Mouse (Mus musculus) cerebellum, postnatal 4 days (tissue): ENCODE measurements around the gene Isy1.

Source experiments
- DNase-seq, 2 experiments: peaks; one replicate each; pipeline ENCODE4 v3.0.0; 2022; ENCODE audit warnings: low spot score in 2 of 2, mixed read lengths in 1 of 2

Isy1 gene

DNA sequence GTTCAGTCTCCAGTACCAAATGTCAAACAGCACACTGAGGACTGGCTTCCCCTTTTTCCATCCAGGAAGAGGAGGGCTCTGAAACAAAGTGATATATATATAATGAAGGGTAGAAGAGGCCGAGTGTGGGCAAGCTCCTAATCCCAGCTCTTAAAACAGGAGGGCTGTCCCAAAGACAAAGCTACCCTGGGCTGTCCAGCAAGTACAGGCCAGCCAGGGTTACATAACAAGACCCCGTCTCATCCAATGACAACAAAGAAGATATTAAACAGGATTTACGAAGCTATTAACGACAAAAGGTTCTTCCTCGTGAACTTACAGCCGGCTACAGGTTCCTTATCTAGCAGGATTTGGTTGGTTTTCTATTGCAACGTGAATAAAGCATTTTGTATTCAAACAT lies 33.7 kb downstream of the Isy1 start:
- DNase-seq, result no peak

DNA sequence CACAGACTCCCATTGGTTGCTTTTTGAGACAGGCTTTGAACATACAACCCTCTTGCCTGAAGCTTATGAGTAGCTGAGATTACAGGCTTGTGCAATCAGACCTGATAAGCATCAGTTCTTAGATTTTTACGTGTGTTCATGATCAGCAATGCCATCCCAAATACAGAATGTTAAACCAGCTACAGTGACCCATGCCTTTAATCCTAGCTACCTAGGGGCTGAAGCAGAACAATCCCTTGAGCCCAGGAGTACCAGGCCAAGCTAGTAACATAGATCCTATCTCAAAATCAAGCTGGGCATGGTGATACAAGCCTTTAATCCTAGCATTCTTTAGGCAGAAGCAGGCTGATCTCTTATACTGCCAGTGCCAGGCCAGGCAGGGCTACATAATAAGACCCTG lies 34.6 kb downstream of the Isy1 start:
- DNase-seq, result no peak

DNA sequence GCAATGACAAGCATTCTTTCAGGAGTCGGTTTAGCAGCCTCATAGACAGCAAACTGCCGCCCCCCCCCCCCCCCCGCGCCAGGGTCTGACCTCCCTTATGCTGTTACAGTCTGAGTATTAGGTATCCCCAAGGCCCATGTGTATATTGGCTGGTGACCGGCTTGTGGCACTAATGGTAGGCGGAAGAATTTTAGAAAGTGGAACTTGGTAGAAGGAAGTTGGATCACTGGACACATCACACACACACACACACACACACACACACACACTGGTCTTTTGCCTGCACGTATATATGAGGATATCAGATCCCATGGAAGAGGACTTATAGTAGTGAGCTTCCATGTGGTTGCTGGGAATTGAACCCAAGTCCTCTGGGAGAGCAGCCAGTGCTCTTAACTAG lies 36.1 kb downstream of the Isy1 start:
- no peak for DNase-seq

DNA sequence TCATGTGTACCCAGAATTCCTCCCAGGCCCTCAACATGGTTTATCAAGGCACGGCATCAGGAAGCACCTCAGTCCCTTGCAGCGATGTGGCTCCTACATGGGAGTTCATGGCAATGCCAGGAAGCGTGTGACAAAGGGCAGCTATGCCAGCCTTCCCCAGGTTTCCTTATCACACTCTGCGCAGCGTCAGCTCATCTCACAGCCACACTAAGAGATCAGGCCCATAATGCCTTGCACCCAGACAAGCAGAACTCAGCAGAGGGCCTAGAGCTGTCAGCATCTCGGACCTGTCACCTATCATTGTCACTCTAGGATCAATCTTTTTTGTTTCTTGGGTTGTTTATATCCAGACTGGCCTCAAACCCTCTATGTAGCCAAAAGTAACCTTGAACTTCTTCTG lies 39.0 kb downstream of the Isy1 start:
- no peak for DNase-seq

DNA sequence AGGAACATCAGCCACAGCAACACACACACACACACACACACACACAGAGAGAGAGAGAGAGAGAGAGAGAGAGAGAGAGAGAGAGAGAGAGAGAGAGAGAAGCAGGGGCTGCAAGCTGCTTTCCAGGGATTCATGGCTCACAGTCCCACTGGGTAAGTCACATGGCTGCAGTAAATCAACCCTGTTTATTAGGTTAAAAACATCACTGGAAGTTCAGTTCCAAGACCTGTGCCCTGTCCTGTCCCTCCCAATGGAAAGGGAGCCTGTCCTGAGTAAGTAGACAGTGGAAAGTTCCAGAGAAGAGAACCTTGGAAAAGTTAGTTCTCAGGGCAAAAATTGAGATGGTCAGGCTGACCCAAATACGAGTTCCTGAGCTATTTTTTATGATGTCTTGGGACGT lies 41.3 kb downstream of the Isy1 start:
- no peak for DNase-seq

DNA sequence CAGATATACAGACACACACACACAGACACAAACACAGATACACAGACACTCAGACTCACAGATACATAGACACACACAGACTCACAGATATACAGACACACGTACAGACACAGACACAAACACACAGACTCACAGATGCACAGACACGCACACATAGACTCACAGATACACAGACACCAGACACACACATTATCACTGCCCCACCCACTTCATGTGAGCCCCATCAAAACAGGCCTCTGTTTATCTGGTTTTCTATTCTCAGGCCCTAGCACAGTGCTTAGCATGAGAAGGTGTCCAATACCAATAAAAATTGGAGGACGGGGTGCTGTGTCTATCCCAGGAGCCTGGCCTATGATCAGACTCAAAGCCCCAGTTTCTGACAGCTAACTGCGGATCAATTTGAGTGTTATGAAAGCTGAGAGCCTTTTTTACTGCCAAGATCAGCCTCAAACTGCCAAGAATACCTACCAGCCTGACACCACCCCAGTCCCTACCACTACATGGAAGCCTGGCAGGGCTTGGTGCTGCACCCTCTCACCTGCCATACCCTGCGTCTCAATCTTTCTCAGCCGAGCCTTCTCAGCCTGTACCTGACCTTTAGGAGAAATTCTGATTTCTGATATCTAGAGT lies 42.2 kb downstream of the Isy1 start:
- no peak for DNase-seq

DNA sequence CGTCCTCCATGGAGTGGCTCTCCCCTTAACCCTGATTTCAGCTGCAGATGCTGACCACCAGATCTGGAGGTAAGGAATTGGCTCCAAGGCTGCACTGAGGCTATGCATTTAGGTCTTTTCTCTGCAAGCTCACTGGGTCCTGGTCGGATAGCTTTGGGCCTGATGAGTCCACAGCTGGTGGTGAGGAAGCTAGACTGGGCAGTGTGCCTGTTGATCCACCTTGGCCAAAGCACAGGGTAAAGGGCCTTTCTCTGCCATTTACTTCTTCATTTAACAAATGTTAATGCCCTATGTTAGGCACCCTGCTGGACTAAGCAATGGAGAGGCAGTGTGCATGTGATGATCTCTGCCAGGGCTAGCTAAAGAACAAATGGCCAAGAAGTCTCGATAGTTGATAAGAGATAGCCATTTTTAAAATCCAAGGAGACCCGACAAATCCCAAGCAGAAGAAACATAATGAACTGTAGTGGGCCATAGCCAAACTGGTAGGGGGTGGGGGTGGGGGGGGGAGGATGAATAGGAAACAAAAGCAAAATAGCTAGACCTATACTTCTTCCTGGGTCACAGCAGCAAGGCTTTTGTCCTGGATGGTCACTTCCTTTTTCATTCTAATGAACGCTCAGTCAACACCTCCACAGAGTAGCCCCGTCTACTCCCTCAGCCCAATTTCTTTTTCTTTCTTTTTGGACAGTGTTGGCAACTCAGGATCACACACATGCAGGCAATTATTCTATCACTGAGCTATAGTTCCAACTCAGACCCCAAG lies 43.0 kb downstream of the Isy1 start:
- no peak for DNase-seq

DNA sequence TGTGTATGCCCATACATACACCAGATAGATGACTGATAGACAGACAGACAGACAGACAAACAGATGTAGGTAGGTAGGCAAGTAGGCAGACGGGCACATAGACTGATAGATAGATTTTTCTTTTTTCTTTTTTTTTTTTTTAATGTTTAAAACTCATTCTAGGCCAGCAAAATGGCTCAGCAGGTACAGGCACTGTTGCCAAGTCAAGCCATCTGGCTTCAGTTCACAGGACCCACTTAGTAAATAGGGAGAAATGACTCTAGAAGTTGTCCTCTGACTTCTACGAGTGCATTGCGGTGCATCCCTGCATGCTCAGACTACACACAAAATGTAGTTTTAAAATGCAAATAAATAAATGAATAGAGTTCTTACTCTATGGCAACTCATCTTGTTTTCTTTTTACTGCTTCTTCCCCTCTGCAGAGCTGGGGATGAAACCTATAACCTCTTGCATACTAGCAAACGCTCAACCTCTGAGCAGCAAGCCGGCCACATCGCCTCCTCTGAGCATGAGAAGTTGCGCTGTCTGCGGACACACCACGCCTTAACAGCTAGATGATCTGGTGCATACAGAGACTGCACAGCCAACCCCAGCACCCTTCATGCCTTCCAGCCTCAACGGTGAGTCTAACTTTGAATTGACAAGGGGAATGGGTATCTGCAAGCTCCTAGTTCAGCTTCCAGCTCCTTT lies 44.6 kb downstream of the Isy1 start:
- no peak for DNase-seq

DNA sequence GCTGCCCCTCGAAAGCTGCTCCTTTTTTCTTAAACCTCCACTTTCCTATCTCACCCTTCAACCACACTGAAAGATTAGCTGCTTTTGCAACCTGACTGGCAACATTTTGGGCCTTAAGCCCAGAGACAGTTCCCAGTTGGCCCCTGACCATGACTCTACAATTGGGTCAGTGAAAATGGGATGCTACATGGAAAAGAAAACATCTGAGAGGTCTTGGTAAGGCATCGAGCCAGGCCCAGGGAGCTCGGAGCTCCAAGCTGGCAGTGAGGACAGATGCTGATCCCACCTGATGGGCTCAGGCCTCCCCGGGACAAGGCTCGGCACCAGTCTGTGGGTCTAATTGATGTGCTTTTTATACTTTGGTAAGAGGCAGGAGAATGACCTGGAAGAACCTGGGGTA lies 46.8 kb downstream of the Isy1 start:
- DNase-seq, result no peak

DNA sequence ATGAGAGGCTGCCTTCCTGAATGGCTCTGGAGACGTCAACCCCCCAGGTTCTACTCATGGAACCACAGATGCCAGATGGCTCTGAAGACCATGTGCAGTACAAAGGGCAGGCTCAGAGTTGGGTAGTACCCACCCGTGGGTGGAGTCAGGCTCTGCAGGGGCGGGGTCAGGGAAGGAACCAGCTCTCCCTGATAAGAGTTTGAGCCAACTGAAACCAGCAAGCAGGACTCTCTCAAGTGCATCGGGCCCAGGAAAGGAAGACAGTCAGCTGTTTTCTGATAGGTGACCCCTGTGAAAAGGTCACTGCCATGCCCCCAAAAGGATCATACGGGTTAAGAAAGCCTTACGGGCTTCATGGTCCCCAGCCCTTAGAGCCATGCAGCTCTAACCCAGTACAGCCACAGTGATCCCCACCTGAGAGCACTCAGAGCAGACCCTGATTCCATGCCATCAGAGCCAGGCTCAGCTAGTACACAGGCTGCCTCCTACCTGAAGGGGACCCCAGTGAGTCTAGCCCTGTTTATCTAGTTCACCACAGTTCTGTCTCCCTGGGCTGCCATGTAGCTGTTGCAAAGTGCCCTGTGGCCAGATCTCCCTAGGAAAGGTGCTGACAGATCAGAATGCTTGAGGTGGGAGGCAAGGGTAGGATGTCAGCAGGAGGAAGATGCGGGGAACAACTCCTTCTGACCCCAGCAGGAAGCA lies 47.7 kb downstream of the Isy1 start:
- DNase-seq, result no peak

DNA sequence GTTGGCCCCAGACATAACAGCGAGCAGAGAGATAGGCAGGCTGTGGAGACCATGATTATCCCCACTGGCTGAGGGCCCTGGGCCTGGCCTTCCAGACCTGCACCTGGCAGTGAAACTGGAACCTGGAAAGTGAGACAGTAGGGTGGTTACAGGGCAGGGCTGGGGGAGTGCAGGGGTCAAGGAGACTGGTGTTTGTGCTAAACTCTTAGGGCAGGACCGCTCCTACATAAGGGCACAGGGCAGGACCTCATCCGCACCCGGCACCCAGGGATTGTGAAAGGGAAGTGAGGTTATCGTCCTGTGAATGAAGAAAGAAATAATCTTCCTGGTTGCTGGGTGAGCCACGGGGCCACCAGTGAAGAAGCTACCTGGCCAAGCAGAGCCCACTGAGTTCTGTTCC lies 48.8 kb downstream of the Isy1 start:
- no peak for DNase-seq

DNA sequence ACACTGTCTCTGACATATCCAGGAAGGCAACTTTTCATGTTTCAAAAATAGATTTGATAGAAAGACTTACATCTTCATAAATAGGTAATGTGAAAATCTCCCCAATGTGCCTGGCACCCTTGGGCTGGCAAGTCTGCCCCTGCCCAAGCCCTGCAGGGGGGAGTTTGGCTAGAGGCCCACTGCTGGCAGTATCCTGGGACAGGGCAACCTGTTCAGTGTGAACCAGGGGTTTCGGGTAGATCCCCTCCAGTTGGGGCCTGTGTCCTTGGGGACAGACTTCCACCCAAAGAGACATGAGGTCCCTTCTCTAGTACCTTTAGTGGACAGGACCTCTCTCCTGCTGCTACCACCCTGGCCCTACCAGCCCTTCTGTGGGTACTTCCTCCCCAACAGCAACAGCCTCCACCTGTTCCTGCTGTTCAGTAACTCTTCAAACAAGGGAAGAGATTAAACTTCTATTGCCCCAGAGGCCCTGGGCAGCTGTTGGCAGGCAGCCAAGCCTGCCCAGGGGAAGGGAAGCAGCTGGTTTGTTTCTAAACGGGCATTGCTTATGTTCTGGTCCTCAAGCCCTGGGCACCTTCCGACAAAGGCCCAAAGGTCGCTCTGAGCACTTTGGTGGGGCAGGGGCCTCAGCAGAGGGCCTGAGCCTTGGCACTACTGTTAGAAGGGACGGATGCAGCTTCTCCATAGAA lies 49.6 kb downstream of the Isy1 start:
- no peak for DNase-seq

DNA sequence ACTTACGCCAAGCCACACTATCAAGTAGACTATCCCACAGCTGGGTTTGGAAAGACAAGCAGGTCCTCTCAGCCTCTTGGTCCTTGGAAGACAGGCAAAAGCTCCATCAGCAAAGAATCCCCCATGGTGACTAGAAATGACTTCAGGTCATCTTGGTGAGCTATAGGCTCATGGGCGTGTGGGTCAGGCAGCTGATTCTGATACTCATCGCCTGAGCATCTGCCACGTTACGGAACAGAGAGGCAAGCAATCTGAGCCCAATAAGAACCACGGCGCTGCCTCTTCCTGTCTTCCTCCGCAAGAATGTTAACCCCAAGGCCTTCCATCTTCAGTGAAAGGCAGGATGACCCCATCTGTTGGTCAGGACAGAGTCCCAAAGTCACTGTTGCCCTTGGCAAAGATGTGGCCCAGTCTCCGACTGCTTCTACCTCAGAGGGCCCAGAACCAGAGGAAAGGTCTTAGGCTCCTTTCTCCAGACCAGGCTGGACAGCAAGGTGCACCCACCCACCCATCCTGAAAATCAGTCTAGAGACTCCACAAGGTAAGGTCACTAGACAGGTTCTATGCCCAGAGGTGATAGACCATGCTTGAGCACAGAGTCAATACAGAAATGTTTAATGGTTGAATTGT lies 50.2 kb downstream of the Isy1 start:
- DNase-seq, result no peak

DNA sequence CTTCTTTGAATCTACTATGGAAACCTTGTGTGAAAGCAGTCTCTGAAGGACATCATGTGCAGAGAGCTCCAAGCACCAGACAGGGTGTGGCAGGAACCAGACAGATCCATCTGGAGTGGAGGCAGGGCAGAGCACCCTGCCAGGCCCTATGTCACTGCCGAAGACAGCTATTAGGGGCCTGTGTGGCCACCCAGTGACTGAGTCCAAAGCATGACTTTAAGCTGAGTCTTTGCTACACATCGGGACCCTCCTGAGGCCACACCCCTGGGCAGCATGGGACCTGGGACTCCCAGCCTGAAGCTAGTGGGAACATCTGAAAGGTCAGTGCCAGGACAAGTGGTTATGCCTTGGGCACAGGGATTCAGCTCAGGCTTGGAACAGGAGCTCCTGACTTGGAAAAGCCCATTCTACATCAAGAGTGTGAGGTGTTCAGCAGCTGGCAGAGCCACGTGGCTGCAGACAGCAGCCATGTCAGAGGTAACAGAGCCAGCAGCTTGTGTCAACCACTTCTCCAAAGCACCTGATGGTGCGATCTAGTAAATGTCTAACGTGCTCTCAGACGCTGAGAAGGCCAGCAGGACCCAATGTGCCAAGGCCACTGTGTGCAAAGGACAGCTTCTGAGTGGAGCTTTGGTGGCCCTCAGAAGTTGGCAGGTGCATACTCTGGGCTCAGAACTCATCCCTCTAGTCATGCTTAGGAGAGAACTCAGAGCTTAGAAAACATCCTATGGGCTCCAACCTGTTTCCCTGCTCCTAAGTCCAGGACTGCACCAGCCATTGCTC lies 51.3 kb downstream of the Isy1 start:
- DNase-seq, result no peak

DNA sequence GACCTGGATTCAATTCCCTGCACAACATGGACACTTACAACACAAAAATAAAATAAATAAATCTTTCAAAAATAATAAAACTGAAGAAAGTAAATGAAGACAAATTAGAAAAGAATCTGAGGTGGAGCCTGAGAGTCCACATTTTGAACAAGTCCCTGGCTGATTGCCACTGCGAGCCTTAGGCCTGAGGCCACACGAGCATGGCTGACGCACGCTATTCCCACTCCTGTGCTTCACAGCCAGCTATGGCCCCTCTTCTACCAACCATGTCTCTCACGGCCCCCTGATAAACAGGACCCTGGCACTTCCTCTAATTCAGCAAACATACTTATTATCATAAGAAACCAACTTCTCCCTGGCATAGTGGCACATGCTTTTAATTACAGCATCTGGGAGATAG lies 52.0 kb downstream of the Isy1 start:
- DNase-seq, result no peak

DNA sequence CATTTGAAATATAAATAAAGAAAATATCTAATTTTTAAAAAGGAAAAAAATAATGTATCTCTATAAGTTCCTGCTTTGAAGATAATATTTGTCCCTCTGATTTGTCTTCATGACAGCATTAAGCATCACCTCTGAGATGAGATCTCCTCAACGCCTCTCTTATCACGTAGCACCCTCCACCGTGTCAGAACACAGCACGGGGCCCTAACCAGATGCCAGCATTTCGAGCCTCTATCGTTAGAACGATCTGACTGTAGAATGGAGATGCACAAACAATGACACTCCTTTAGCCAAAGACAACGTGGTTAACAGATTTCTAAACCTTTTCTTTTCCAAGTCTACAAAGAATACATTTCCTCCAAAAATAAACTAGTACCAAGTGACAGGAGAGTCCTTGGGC lies 54.6 kb downstream of the Isy1 start:
- no peak for DNase-seq

DNA sequence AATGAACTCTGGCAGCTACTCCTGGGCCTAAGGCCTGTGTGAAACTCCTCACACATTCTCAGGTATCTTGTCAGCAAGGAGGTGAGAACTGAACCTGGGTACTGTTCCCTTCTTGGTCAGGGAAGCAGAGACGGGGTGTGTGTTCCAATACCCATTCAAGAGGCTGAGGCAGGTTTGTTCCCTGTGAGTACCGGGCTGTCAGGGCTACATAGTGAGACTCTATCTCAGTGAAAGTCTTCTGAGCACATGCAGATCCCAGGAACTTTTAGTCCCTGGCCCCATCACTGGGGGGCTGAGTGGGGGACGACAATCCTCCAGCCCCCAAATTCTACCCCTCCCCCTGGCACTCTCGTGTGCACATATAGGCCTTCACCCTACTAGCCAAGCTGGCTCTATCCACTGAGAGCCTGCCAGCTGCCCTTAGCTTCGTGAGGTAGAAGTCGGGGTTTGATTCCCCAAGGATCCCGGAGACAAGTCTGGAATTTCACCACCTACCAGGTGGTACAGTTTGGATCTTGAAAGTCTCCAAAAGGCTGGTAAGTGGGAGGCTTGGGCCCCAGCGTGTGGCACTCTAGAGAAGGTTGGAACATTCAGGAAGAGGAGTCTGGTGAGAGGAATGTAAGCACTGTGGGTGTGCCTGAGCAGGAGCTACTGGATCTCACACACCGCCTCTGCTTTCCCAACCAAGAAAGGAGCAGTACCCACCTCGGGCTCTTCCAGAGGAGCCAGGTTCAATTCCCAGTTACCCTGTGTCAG lies 57.9 kb downstream of the Isy1 start:
- no peak for DNase-seq

DNA sequence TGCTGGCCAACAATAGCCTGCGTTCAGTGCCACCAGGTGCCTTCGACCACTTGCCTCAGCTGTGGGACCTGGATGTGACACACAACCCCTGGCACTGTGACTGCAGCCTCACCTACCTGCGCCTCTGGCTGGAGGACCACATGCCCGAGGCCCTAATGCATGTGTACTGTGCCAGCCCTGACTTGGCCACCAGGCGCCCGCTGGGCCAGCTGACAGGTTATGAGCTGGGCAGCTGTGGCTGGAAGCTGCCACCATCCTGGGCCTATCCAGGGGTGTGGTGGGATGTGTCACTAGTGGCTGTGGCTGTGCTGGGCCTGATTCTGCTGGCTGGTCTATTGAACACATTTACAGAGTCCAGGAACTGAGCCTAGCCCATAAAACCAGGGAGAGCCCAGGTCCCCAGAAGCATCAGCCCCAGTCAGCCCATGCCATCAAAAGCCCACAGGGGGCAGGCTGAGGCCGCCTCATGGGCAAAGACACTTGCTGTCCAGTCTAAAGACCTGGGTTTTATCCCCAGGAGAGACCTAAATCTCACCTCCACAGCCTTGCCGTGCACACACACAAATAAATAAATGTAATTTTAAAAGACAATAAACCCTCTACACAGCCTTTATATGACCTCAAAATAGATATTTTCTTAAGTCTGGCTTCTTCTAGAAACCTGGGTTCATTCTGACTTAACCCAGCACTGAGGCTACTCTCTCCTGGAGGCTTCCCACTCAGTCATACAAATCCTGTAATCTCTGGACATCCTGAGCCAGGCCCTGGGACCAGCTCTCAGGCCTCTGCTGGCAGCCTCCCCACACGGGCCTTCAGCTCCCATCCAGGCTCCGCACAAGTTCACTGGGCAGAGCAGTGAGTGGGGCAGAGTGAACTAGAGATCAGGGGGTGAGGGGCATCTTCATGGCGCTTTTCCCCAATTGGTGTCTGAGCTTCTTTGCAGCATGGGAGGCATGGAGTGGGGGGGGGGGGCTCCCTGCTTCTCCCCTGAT lies 59.1 kb downstream of the Isy1 start:
- DNase-seq, result no peak
